Mouse (Mus musculus) central nervous system, embryonic 11.5 days (tissue): ENCODE results near the gene Fn3k. TPM values are rescaled to one million over a fixed set of nuclear protein-coding genes. Genes with fewer than 3 reads are reported as not detected.

Source experiments
- polyA plus RNA-seq: library from polyadenylated mRNA; depleted of rRNA; stranded (reverse); fragments of >200 nt; gene quantifications from 2 replicates; pipeline ENCODE4 v1.2.3, GENCODE M21; 2012; rRNA removed

The Fn3k gene
- 1.9 and 3.4 TPM in 2 replicates for polyA plus RNA-seq

DNA sequence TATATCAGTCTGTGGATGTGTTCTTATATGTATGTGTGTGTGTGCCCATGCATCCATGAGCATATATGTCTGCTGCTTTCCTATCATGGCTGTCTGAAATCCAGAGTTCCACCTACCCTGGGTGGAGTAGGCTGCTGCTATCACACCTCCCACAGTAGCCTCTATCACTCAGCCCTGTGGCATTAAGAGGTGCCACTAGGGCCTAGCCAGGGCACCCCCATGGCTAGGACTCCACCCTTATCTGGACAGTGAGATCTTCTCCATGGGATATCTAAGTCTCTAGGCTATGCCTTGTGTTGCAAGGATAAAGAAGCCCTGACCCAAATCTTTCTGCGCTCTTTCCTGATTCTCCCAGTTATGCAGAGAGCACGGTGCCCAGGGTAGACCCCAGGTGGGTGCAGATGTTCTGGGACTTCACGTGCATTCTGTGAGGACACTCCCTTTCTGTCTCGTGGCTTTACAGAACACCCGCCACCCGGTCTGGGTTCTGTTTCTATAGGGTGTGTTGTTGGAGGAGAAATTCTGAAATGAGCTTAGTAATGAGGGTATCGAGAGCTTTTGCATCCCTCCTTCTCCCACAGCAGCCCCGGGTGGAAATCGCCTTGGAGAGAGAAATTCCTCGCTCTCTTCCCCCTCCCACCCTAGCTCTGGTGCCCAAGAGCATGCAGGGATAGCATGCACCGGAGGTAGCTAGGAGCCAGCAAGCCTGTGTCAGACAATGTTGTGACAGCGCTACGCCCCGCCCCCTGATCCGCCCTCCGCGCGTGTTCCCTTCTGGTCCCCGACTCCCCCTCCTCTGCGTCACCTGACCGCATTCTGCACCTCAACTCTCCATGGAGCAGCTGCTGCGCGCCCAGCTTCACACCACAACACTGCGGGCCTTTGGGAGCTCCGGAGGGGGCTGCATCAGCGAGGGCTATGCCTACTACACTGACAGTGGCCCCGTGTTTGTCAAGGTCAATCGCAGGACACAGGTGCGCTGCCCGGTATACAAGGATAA lies at the start of gene Fn3k:
Gene Fn3k (plus strand): TSS at position 758 of the 1,000 bp plus-strand sequence.

DNA sequence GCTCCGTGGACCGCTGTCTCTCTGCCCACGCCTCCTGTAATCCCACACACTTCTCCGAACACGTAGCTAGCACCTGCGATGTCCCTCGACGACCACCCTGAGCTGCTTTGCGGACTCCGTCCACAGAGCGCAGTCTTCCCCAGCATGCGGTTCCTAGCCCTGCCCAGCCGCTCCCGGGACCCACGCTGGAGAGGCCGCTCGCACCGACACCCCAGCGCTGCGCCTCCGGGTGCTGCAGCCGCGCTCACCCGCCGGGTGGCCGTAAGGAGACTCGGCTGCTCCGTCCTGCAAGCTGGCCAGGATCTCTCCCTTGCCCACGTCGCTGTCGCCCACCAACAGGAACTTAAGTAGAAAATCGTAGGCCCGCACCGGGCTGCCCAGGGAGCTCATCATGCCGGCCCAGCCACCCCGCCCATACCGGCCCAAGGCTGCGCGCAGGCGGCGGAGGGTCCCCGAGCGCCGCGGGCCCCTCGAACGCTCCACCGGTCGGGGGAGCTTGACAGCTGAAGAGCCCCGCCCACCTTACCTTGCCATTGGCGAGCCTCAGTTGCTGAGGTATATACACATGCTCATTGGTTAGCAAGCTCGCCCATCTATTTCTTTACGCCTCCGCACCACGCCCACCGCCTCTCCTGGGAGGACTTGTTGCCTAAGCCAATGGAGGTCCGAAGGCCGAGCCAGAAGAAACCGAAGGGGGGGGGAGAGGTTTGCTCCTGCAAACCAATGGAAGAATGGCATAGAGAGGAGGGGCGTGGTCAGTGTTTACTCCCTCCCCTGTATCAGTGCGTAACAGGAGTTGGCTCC lies 46.8 kb upstream of the Fn3k start, which contains the start of gene Rab40b:
Gene Rab40b (minus strand): TSS at position 502 of the 804 bp plus-strand sequence.

DNA sequence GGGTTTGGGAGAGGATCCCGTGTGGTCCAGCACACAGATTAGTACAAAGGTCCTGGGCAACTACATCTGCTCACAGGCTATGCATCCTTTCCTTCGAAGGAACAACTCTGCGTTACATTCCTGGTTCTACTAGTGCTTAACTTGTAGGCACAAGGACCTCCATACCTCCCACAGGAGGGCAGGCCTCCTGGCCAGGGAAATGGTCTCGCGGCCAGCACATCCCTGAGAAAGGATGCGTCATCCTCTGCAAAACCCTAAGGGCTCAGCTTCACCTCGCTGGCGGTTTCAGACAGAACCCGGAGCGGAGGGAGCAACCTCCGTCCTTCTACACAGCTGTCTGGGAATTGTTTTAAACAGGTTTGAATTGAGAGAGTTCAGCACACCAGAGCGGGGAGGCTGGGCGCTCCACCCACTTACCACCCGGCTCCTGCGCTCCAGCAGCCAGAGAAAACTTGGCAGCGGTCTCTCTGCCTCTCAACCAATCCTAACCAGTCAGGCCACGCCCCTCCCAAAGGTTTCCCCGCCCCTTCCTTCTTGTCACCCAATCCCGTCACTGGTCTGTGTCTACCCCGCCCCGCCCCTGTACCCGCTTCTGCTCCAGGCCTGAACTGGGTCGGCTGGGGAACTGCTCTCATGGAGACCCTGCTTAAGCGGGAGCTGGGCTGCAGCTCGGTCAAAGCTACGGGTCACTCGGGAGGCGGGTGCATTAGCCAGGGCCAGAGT lies 13.7 kb upstream of the Fn3k start, which contains the start of gene Fn3krp:
Gene Fn3krp (plus strand): TSS at position 572 of the 723 bp plus-strand sequence.

DNA sequence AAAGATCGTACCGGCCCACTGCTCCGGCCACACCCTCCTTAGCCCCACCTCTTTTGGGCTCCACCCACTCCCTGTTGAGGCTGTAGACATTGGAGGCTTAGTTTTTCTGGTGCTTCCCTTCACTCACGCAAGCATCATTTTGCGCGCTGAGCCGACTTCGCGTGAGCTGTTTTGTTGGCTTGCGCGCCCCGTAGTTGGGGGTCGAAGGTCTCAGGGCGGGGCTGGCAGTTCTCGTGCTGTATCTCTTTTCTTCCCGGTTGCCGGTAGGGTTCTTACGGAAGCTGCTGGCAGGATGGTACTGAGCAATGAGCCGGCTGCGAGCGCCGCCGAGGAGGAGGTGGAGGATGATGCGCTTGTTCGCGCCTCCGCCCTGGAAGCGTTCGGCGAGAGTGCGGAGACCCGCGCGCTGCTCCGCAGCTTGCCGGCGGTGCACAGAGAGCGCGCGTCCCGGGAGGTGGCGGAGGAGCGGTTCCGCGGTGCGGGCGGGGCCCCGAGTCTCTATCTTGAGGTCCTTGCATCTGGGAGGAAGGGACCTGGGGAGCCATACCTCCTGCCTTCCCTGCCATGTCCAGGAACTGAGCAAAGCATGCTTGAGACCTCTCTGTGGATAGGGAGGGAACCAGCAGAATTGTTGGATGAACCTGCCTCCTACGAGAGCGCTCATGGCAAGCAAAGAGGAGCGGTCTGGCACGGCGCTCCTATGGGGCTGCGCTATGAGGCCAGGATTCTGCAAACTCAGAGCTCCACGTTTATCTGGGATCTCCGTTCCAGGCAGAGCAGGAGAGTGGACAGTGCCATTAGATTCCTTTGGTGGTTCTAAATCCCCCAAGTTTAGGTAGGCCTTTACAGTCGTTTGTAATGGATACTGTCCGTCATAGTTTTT lies 17.3 kb downstream of the Fn3k start, which contains the start of gene Tbcd:
Gene Tbcd (plus strand): TSS at position 197 of the 883 bp plus-strand sequence.

Other genes starting within 250 kb of the Fn3k start
- gene Hexdc, start 230.5 kb upstream of the Fn3k start, polyA plus RNA-seq: 22.6 and 32.5 TPM in 2 replicates
- gene Ogfod3, start 230.2 kb upstream of the Fn3k start, polyA plus RNA-seq: 9.9 and 10.5 TPM in 2 replicates
- gene Cybc1, start 205.6 kb upstream of the Fn3k start, polyA plus RNA-seq: 31.4 and 43.7 TPM in 2 replicates
- 42.2 and 53.9 TPM in 2 replicates for gene Narf, start 197.7 kb upstream of the Fn3k start, polyA plus RNA-seq
- 32.7 and 53.7 TPM in 2 replicates for gene Foxk2, start 174.9 kb upstream of the Fn3k start, polyA plus RNA-seq
- 57.0 and 83.7 TPM in 2 replicates for gene Wdr45b, start 80.5 kb upstream of the Fn3k start, polyA plus RNA-seq
- gene Rab40b, start 46.7 kb upstream of the Fn3k start, polyA plus RNA-seq: 1.8 and 2.8 TPM in 2 replicates
- 15.9 and 16.9 TPM in 2 replicates for gene Fn3krp, start 13.5 kb upstream of the Fn3k start, polyA plus RNA-seq
- 50.8 and 51.1 TPM in 2 replicates for gene Tbcd, start 17.0 kb downstream of the Fn3k start, polyA plus RNA-seq
- 0.10 and 0.25 TPM in 2 replicates for gene Zfp750, start 84.4 kb downstream of the Fn3k start, polyA plus RNA-seq
- 6.0 and 9.2 TPM in 2 replicates for gene B3gntl1, start 238.2 kb downstream of the Fn3k start, polyA plus RNA-seq